Mouse (Mus musculus) liver, embryonic 14.5 days (tissue): ENCODE measurements around the gene Fads1. TPM values are rescaled to one million over a fixed set of nuclear protein-coding genes. Genes with fewer than 3 reads are reported as not detected.
"Not testable (repeated sequence)": the region's sequence is repeated elsewhere in the genome, so short reads cannot be mapped to it uniquely, and the experiment has no call there.

Experiments
- ATAC-seq: fragments of 200-750 bp; cut with Nextera tagmentation; 2 replicates; pipeline ENCODE4 v1.8.0; 2017; ENCODE audit warnings: moderate number of reproducible peaks, mild to moderate bottlenecking, moderate library complexity; ENCODE audit not compliant: insufficient read depth
- DNase-seq, 3 experiments: peaks; one replicate each; pipeline ENCODE4 v3.0.0-alpha.2; 2012 to 2013; ENCODE audit warnings: low read depth in 3 of 3, low spot score in 3 of 3
- H3K27ac ChIP-seq: fragments of 300-500 bp; sonication (generic); 2 replicates; pipeline ENCODE4 v1.5.1; 2014; ENCODE audit warnings: moderate library complexity, mild to moderate bottlenecking, control low read depth, inconsistent platforms
- H3K27me3 ChIP-seq: fragments of 300-500 bp; sonication (generic); 2 replicates; pipeline ENCODE4 v1.6.1; 2014; ENCODE audit warnings: mild to moderate bottlenecking, low read length, moderate library complexity; ENCODE audit not compliant: control insufficient read depth, insufficient read depth
- H3K36me3 ChIP-seq: fragments of 300-500 bp; sonication (generic); replicated peaks from 2 replicates; pipeline ENCODE4 v1.6.1; 2014; ENCODE audit warnings: low read depth; ENCODE audit not compliant: control insufficient read depth, insufficient read depth
- H3K4me1 ChIP-seq, 2 experiments: fragments of 200-500 bp in 1 of 2; fragments of 300-500 bp in 1 of 2; sonication (generic) in 1 of 2; replicated peaks; 2 replicates each; pipeline ENCODE4 v1.6.1; 2012 to 2014; ENCODE audit warnings: antibody characterized with exemption in 1 of 2, inconsistent platforms in 1 of 2, low read length in 1 of 2; ENCODE audit not compliant: control insufficient read depth in 2 of 2, insufficient read depth in 2 of 2
- H3K4me2 ChIP-seq: fragments of 300-500 bp; sonication (generic); 2 replicates; pipeline ENCODE4 v1.6.1; 2014; ENCODE audit warnings: low read depth, mild to moderate bottlenecking, control low read depth, moderate library complexity
- H3K4me3 ChIP-seq, 2 experiments: fragments of 200-500 bp in 1 of 2; fragments of 300-500 bp in 1 of 2; sonication (generic) in 1 of 2; 2 replicates each; pipeline ENCODE4 v1.5.1; 2012 to 2014; ENCODE audit warnings: low read depth in 2 of 2, low read length in 2 of 2, mild to moderate bottlenecking in 2 of 2, control low read depth in 1 of 2, inconsistent platforms in 1 of 2, moderate library complexity in 1 of 2; ENCODE audit not compliant: insufficient read depth in 1 of 2
- H3K9ac ChIP-seq: fragments of 300-500 bp; sonication (generic); replicated peaks from 2 replicates; pipeline ENCODE4 v1.6.1; 2014; ENCODE audit warnings: mild to moderate bottlenecking, control low read depth, moderate library complexity
- H3K9me3 ChIP-seq: fragments of 300-500 bp; sonication (generic); 2 replicates; pipeline ENCODE4 v1.6.1; 2016; ENCODE audit warnings: low read length, mixed read lengths; ENCODE audit not compliant: control insufficient read depth
- CTCF ChIP-seq: IDR thresholded peaks from 2 replicates; pipeline ENCODE4 v1.5.1; 2016; ENCODE audit warnings: antibody characterized with exemption, low read depth, control low read depth
- EP300 ChIP-seq: IDR thresholded peaks from 2 replicates; pipeline ENCODE4 v1.6.1; 2016; ENCODE audit warnings: antibody characterized with exemption, low read depth
- WGBS: fragments of 180-500 bp; shearing (Covaris S2); extraction: QIAGEN DNeasy Blood & Tissue Kit; methylation state at CpG from one replicate; pipeline ENCODE4 v1.1.7; 2014; ENCODE audit not compliant: insufficient replicate concordance; 5-methylcytosine and 5-hydroxymethylcytosine counted together
- polyA plus RNA-seq, 2 experiments: library from polyadenylated mRNA; depleted of rRNA in 1 of 2; stranded (reverse) in 1 of 2; unstranded in 1 of 2; fragments of >200 nt; fragmentation: Nextera tagmentation in 1 of 2; extraction: Ambion mirVana in 1 of 2; gene quantifications; 2 replicates each; pipeline versions ENCODE4 v1.2.1 to v1.2.3; 2012 to 2014

The Fads1 gene
- polyA plus RNA-seq, 2 experiments: 32.1 to 45.2 TPM

DNA sequence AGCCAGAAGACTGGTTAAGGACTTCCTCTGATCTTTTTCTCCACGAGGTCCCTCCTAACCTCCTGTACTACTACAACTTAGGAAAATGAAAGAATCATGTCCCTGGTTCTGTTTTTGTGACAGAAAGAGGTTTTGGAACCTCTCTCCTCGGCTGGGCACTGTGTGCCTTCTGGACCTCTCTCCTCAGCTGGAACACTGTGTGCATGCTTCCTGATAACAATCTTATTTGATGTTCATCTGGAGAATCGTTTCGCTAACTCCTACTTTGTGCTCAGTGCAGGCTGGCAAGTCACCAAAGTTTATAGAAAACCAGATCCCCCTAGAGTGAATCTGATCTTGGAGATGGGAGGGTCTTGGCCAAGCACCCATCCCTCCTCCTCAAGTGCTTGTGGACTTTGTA lies 15.6 kb upstream of the Fads1 start:
- no peak overlapping the region for H3K4me2 ChIP-seq
- DNase-seq: no peak
- no peak for ATAC-seq
- H3K27me3 ChIP-seq: no peaks in the 10 kb centered on the region
- H3K27ac ChIP-seq: no peak overlapping the region
- H3K4me1 ChIP-seq: peaks cover 13 to 23% of the 10 kb centered on the region in 2 experiments
- 53% methylated on average over 4 of the region's 4 CpGs for WGBS
- no peak for TF ChIP-seq EP300
- TF ChIP-seq CTCF: no peak
- no peaks in the 10 kb centered on the region for H3K9me3 ChIP-seq
- H3K9ac ChIP-seq: no peak overlapping the region
- no peak overlapping the region for H3K4me3 ChIP-seq
- no peaks in the 10 kb centered on the region for H3K36me3 ChIP-seq

GRCm38 (mm10) chr19:10167951-10168350 lies 14.7 kb upstream of the Fads1 start:
- 74% methylated on average over 1 of the region's 1 CpGs for WGBS
- ATAC-seq: no peak
- no peak overlapping the region for H3K27ac ChIP-seq
- no peak overlapping the region for H3K4me2 ChIP-seq
- no peak for DNase-seq
- TF ChIP-seq CTCF: no peak
- TF ChIP-seq EP300: no peak
- no peaks in the 10 kb centered on the region for H3K36me3 ChIP-seq
- no peaks in the 10 kb centered on the region for H3K9me3 ChIP-seq
- H3K9ac ChIP-seq: no peak overlapping the region
- H3K4me1 ChIP-seq: peaks cover 21 to 31% of the 10 kb centered on the region in 2 experiments
- no peak overlapping the region for H3K4me3 ChIP-seq
- no peaks in the 10 kb centered on the region for H3K27me3 ChIP-seq

DNA sequence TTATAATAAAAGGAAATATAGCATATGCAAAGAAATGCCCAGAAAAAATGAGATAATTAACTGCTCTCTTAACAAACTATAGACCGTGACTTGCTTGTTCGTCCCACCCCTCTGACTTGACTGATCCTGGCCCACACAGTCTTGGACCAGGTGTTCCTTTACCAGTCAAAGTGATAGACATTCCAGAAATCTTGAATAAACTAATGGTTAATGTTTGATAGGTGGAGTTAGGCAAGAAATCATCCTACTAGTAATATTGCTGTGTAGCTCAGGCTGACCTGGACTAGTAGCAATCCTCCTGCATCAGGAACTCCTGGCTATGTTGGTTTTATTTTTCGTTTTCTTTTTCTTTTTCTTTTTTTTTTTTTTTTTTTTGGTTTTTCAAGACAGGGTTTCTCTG lies 14.2 kb upstream of the Fads1 start:
- Histone ChIP-seq H3K27me3 (no peaks in the 10 kb centered on the region), H3K4me1 (peaks cover 26 to 36% of the 10 kb centered on the region in 2 experiments), H3K4me2 (no peak overlapping the region), H3K9ac (no peak overlapping the region), H3K9me3 (no peaks in the 10 kb centered on the region), H3K4me3 (no peak overlapping the region), H3K27ac (no peak overlapping the region), H3K36me3 (no peaks in the 10 kb centered on the region)
- 79% methylated on average over 3 of the region's 3 CpGs for WGBS
- TF ChIP-seq EP300 (no peak), CTCF (no peak)
- DNase-seq: no peak
- no peak for ATAC-seq

DNA sequence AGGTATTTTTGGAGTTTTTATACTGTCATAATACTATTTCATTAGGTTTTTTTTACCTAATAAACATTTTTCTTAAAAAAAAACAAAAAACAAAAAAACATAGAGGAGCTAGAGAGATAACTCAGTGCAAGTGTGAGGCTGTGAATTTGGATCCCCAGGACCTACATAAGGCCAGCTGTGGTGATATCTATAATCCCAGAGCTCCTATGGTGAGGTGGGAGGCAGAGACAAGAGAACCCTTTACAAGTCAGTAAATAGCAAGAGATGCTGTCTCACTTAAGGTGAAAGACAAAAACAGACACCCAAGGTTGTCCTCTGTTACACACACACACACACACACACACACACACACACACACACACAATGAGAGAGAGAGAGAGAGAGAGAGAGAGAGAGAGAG lies 13.5 kb upstream of the Fads1 start:
- no peaks in the 10 kb centered on the region for H3K9me3 ChIP-seq
- no peak for TF ChIP-seq CTCF
- TF ChIP-seq EP300: peak; percentile 59; the same call in 1 of the 2 replicates
- H3K4me1 ChIP-seq: peaks cover 33 to 43% of the 10 kb centered on the region in 2 experiments
- H3K27ac ChIP-seq: no peak overlapping the region
- H3K4me2 ChIP-seq: no peak overlapping the region
- no peak overlapping the region for H3K9ac ChIP-seq
- no peak overlapping the region for H3K4me3 ChIP-seq
- ATAC-seq (no peak), DNase-seq (no peak)
- H3K27me3 ChIP-seq: no peaks in the 10 kb centered on the region
- H3K36me3 ChIP-seq: no peaks in the 10 kb centered on the region

DNA sequence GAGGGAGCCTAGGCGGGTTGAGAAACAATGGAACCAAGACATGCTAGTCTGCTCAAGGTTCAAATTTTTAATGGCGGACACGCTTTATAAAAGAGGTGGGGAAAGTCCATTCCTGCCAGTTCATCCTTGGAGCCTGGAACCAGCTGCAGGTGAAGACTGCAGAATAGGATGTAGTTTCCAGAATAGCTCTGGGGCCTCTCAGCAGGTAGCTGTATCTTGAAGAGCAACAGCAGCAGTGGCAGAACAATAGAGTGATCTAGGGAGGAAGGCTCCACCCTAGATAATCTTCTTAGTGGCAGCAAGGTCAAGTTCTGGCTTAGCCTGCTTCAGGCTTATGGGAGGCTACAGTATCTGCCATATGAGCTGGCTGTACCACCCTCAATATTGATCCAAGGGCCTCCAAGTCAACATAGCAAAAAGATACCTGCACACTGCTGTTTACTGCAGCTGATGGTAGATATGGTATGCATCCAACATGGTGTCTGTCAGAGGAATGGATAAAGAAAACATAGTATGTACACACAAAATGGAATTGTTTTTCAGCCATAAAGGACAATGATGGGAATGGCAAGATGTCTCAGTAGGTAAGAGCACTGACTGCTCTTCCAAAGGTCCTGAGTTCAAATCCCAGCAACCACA lies 12.9 kb upstream of the Fads1 start:
- H3K4me3 ChIP-seq, H3K27ac ChIP-seq, H3K36me3 ChIP-seq, ATAC-seq, H3K9me3 ChIP-seq, DNase-seq, H3K4me2 ChIP-seq, H3K27me3 ChIP-seq, H3K9ac ChIP-seq: not testable (repeated sequence)
- 81% methylated on average over 3 of the region's 3 CpGs for WGBS
- peaks cover 36 to 47% of the 10 kb centered on the region in 2 experiments for H3K4me1 ChIP-seq
